24 mouse cellular contexts compared by ENCODE assay signal in the genomic region with DNA sequence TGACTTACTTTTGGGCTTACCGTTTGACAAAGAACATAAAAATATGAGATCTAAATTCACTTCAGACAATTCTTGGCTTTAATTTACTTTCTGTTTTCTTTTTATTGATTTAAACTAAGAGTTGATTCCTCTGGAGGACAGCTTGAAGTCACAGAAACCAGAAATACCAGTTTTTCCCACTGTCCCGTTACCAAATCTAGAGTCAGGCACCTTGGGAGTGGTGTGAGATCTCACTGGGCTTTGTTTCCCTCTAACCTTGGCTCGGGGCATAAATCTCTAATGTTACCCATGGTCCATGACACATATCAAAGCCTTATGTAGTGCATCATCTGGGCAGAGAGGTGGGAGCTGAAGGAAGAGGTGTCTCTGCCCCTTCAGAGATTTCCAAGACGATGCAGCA.
"Had no signal": no experiment of that assay in that cellular context is flagged by ENCODE, and none has a peak within 500 bp of the region (broad histone marks: within the 10 kb centered on the region; RNA-seq: fewer than 3 reads in every experiment).

No protein-coding gene starts in this region.

- ATAC-seq: hindbrain, embryonic 16.5 days; inflammation-experienced regulatory T-cells, adult 6 months; liver, embryonic 12.5 days had no signal

- H3K9me3 ChIP-seq: heart, embryonic 13.5 days; heart, embryonic 15.5 days; hindbrain, embryonic 13.5 days; kidney, embryonic 15.5 days; limb, embryonic 13.5 days; limb, embryonic 15.5 days; liver, embryonic 12.5 days had no signal

- H3K4me3 ChIP-seq: heart, adult 2 months; heart, embryonic 13.5 days; heart, embryonic 15.5 days; hindbrain, embryonic 13.5 days; kidney, embryonic 15.5 days; limb, embryonic 13.5 days; limb, embryonic 15.5 days; liver, embryonic 12.5 days had no signal

- H3K4me1 ChIP-seq: hindbrain, embryonic 13.5 days; kidney, embryonic 15.5 days; limb, embryonic 15.5 days; liver, embryonic 12.5 days had no signal

- DNase-seq: gastrocnemius, postnatal 14 days; gastrocnemius, postnatal 36 days; heart, adult 11 months; heart, adult 2 months; heart, postnatal 14 days; heart, postnatal 36 days; kidney, adult 18-20 months; kidney, adult 8-10 months; kidney, postnatal 14 days; kidney, postnatal 36 days; layer of hippocampus, adult 9-11 months; layer of hippocampus, postnatal 36 days; left cerebral cortex, postnatal 4 days had no signal

- H3K9ac ChIP-seq: heart, embryonic 13.5 days; heart, embryonic 15.5 days; hindbrain, embryonic 13.5 days; kidney, embryonic 15.5 days; limb, embryonic 13.5 days; limb, embryonic 15.5 days; liver, embryonic 12.5 days had no signal

- H3K4me2 ChIP-seq: heart, embryonic 11.5 days; heart, embryonic 13.5 days; heart, embryonic 15.5 days; hindbrain, embryonic 13.5 days; kidney, embryonic 15.5 days; limb, embryonic 13.5 days; limb, embryonic 15.5 days; liver, embryonic 12.5 days had no signal

- H3K36me3 ChIP-seq: heart, embryonic 13.5 days; heart, embryonic 15.5 days; hindbrain, embryonic 13.5 days; kidney, embryonic 15.5 days; limb, embryonic 13.5 days; limb, embryonic 15.5 days; liver, embryonic 12.5 days had no signal

- H3K27ac ChIP-seq: heart, adult 2 months; heart, embryonic 13.5 days; heart, embryonic 15.5 days; hindbrain, embryonic 13.5 days; kidney, embryonic 15.5 days; kidney, postnatal 0 days; limb, embryonic 13.5 days; limb, embryonic 15.5 days; liver, embryonic 12.5 days had no signal

- H3K27me3 ChIP-seq: heart, embryonic 13.5 days; heart, embryonic 15.5 days; hindbrain, embryonic 13.5 days; kidney, embryonic 15.5 days; limb, embryonic 13.5 days; limb, embryonic 15.5 days; liver, embryonic 12.5 days had no signal
